Mouse (Mus musculus) megakaryocyte, embryonic 14.5 days (primary cell): ENCODE data around the gene 1110002E22Rik.

Experiments
- FLI1 ChIP-seq: IDR thresholded peaks from 2 replicates; pipeline ENCODE4 v1.6.1; 2012; ENCODE audit warnings: low read length, inconsistent platforms, mixed read lengths
- GATA1 ChIP-seq: IDR thresholded peaks from 3 replicates; pipeline ENCODE4 v1.6.1; 2012; ENCODE audit warnings: mixed read lengths, low read length, inconsistent platforms, borderline replicate concordance

DNA sequence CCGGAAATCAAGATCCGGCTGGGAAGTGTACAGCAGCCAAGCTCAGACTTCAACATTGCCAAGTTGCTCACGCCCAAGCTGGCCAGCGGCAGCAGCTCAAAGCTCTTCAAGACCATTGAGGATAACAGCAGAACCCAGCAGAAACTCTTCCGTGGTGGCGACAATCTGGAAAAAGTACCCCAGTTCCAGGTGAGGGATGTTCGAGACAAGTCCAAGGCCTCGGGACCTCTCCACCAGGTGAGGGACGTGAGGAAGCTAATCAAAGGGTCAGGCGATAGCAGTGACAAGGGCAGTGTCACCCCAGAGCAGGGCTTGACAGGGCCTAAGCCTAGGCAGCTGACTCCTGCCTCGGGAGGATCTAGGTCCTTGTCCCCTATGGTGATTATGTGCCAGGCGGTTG lies 3.3 kb downstream of the 1110002E22Rik start:
- TF ChIP-seq FLI1 (no peak), GATA1 (no peak)
